Mouse (Mus musculus): ENCODE results near the gene Tubb1.

The Tubb1 gene

GRCm38 (mm10) chr2:174442460-174442859 is 8.0 kb upstream of the Tubb1 start:
- DNase-seq (ENCODE audit: extremely low spot score, low read depth, low spot score) = no peak

GRCm38 (mm10) chr2:174443046-174443445 is 7.4 kb upstream of the Tubb1 start:
- DNase-seq (ENCODE audit: extremely low spot score, low read depth, low spot score) = no peak

DNA sequence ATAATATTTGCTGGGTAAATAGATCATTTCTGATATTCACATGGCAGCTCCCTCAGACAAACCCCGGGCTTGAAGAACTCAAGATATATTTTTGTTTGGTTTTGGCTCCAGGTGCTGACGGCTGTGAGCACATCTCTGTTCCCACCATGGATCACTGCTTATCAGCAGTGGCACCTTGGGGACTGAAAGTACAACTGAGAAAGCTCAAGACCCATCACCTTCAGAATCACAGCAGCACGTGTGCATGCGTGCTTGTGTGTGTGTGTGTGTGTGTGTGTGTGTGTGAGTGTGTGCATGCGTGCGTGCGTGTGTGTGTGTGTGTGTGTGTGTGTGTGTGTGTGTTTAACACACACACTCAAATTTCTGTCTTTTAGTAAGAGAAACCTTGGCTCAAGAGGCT is 6.1 kb upstream of the Tubb1 start:
- DNase-seq (ENCODE audit: extremely low spot score, low read depth, low spot score) = no peak

DNA sequence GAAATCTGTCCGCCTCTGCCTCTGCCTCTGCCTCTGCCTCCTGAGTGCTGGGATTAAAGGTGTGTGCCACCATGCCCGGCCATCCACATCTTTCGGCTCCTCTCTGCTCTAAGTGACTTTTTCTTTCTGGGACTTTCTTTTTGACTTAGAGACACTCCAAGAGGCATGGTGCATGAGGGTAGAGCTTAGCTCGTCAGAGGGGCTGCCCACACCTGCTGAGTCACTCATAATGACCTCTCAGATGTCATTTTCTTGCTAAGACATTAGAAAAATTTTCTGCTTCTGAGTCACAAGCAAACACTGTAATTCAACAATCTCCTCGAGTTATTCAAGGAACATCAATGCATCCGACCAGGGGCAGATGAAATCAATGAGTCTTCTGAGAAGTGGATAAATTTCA is 5.5 kb upstream of the Tubb1 start:
- no peak for DNase-seq (ENCODE audit: extremely low spot score, low read depth, low spot score)

DNA sequence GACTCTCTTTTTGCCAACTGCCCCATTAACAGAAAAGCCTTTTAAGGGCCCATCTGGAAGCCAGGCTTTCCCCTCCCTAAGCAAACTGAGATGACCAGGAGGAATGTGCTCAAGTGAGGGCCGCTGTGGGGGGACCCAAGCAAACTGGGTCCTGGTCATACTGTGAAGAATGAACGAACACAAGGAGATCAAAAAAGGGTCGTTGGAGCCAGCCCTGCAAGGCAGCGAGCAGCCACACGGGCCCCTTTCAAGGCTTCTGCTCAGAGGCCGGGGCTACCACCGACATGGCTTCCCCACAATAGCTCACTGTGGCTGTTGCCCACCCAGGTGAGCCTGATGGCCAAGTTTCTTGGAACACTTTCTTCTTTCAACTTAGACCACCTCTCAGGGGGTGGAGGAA is 4.0 kb upstream of the Tubb1 start:
- DNase-seq (ENCODE audit: extremely low spot score, low read depth, low spot score) = no peak

DNA sequence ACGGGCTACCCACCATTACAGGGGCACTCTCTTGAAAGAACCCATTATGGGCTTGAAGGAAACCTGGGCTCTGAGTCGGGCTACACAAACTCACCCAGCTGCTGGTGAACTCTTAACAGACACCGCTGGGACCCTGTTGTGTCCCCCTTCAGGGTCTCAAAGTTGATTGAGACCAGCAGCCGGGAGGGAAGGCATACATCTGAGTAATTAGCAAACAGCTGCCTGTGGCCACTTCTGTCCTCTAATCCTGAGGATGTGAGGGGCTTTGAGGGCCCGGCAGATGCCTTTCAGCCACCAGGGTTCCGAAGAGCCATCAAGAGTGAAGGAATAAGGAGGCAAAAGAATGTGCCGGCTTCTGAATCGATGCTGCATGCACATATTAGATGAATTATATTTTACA is 3.6 kb upstream of the Tubb1 start:
- no peak for DNase-seq (ENCODE audit: extremely low spot score, low read depth, low spot score)

- no peak for DNase-seq (ENCODE audit: extremely low spot score, low read depth, low spot score)
Measured at GRCm38 (mm10) chr2:174448405-174448804, 2.1 kb upstream of the Tubb1 start.

DNA sequence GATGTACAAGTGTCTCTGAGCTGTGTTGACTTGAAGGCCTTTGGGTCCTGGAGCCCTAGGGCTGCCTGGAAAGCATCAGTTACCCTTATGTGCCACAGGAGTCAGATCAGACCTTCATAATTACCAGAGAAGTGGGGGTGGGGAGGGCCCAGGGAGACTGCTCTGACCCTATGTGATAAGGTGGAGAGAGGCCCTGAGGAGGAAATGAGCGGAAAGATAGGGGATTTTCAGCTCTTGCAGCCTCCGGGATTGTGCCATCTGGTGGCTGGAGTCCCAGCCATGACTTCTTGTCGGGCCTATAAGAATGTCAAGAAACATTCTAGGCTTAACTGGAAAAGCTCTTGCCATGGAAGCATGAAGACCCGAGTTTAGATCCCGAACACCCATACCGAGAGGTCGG is 3.2 kb downstream of the Tubb1 start:
- no peak for DNase-seq (ENCODE audit: extremely low spot score, low read depth, low spot score)

DNA sequence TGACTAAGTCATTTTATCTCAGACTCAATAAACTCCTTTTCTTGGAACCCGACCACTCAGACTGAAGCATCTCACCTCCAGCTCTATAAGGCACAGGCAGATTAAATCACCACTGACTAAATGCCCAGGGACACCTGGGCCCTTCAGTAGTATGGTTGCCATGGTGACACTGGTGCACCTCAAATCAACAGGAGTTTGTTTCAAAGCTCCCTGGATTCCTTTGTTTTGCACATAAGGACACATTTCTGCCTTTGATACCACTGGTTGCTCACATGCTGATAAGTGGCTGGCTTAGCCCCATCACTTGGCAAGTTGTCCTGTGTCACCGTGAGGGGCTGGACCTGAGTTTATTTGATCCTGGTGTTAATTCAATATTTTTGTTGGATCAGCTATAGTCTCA is 8.9 kb downstream of the Tubb1 start:
- no peak for DNase-seq (ENCODE audit: extremely low spot score, low read depth, low spot score)

- no peak for DNase-seq (ENCODE audit: extremely low spot score, low read depth, low spot score)
Measured at GRCm38 (mm10) chr2:174463370-174463769, 12.9 kb downstream of the Tubb1 start.

- peak; percentile 58 for DNase-seq (ENCODE audit: extremely low spot score, low read depth, low spot score)
Measured at GRCm38 (mm10) chr2:174463789-174464523, 13.5 kb downstream of the Tubb1 start, which contains the start of gene Atp5e. TSS of gene Atp5e (minus strand) at chr2:174464105.

- no peak for DNase-seq (ENCODE audit: extremely low spot score, low read depth, low spot score)
Measured at GRCm38 (mm10) chr2:174470333-174470732, 19.8 kb downstream of the Tubb1 start.

- no peak for DNase-seq (ENCODE audit: extremely low spot score, low read depth, low spot score)
Measured at GRCm38 (mm10) chr2:174470786-174471405, 20.4 kb downstream of the Tubb1 start.

- DNase-seq (ENCODE audit: extremely low spot score, low read depth, low spot score) = no peak
Measured at GRCm38 (mm10) chr2:174472407-174472806, 21.9 kb downstream of the Tubb1 start.

GRCm38 (mm10) chr2:174472818-174473549 is 22.5 kb downstream of the Tubb1 start, which contains the start of gene Prelid3b:
TSS of gene Prelid3b (minus strand) at chr2:174473081.
- peak; percentile 88 for DNase-seq (ENCODE audit: extremely low spot score, low read depth, low spot score)

- DNase-seq (ENCODE audit: extremely low spot score, low read depth, low spot score) = no peak
Measured at GRCm38 (mm10) chr2:174473550-174473927, 23.0 kb downstream of the Tubb1 start.

GRCm38 (mm10) chr2:174477543-174478319 is 27.2 kb downstream of the Tubb1 start:
- no peak for DNase-seq (ENCODE audit: extremely low spot score, low read depth, low spot score)

GRCm38 (mm10) chr2:174478746-174479145 is 28.3 kb downstream of the Tubb1 start:
- no peak for DNase-seq (ENCODE audit: extremely low spot score, low read depth, low spot score)

DNA sequence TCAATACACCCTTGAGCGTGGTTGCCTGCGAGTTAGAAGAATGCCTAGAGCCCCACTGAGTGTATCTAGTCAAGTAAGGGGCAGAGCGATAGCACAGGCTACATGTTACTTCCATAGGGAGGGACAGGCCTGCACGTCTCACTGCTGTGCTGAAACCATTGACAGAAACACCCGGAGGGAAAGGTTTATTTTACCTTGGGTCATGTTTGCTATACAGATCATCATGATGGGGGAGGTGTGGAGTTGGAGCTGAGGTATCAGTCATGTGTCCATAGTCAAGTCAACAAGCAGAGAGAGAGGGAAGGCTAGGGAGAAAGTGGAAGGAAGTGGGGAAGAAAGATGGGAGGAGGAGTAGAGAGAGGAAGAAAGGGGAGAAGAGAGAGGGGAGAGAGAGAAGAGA is 36.5 kb downstream of the Tubb1 start:
- no peak for DNase-seq (ENCODE audit: extremely low spot score, low read depth, low spot score)

GRCm38 (mm10) chr2:174492858-174493257 is 42.4 kb downstream of the Tubb1 start:
- DNase-seq (ENCODE audit: extremely low spot score, low read depth, low spot score) = no peak

DNA sequence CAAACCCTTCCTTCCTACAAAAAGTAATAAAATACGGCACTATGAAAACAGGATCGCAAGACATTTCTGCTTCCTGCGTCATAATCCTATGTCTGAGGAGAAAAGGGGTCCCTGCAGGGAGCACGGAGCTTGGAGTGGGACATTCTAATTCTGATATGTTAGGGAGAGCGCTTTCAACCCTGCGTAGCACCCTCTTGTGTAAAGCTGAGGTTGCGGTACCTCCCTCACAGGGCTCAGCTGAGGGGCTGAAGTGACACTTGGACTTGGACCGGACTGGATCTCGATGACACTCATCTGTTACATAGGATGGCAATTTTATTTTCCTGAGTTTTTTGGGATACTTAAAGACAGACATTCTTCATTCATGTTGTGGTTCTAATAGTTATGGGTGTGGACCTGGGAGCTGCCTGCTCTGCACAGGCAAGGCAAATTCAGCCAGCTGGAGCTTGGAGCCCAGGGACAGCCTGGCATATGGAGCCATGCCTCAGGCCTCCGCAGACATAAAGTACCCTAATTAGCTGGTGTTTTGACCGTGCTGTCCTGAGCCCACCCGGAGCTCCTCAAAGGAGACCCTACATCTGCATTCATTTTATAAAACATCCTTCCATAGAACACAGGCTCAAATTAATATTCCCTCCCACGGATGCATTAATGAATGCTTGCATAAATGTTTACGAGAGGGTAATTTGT is 50.5 kb downstream of the Tubb1 start:
- DNase-seq (ENCODE audit: extremely low spot score, low read depth, low spot score) = no peak
